Mouse (Mus musculus): ENCODE results near the gene Trem3. TPM values are rescaled to one million over a fixed set of nuclear protein-coding genes. Genes with fewer than 3 reads are reported as not detected.

Trem3 gene
- polyA plus RNA-seq, 1 experiment from 2014 or later, result not detected

DNA sequence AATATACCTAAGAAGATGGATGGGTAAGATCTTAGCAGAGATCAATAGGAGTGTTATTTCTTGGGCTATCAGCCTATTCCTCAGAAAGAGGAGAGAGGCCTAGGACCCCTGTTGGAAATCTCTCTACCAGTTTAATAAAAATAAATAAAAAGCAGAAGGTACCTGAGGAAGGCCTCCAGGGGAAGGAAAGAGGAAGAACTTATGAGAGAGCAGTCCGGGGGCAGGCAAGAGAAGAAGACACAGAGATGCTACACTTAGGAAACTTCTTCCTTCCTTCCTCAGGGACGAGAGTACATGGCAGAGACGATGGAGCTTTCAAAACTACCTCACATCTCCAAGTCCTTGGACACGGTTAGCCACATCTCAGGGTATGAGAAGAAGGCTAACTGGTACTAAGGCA, 26.5 kb downstream of the Trem3 start:
- H3K9me3 ChIP-seq (ENCODE audit: control insufficient read depth), result no peaks in the 10 kb centered on the region
- no peak overlapping the region for H3K4me3 ChIP-seq (ENCODE audit: low read depth, low read length)
- no peak overlapping the region for H3K27ac ChIP-seq (ENCODE audit: low read depth, low read length)
- no peaks in the 10 kb centered on the region for H3K4me1 ChIP-seq (replicated peaks; ENCODE audit: control insufficient read depth, insufficient read depth, low read length)
- ATAC-seq, result no peak
- H3K4me2 ChIP-seq (replicated peaks; ENCODE audit: low read depth), result no peak overlapping the region
- no peaks in the 10 kb centered on the region for H3K27me3 ChIP-seq (replicated peaks; ENCODE audit: control insufficient read depth, insufficient read depth, low read length)
- H3K9ac ChIP-seq (ENCODE audit: low read depth, low read length), result no peak overlapping the region
- TF ChIP-seq CTCF (IDR thresholded peaks at IDR 0.05; ENCODE audit: low read depth), result no peak
- 82% methylated on average over 4 of the region's 4 CpGs for WGBS
- H3K36me3 ChIP-seq (ENCODE audit: control insufficient read depth, insufficient read depth), result no peaks in the 10 kb centered on the region

GRCm38 (mm10) chr17:48274885-48275284, 27.3 kb downstream of the Trem3 start:
- WGBS, result 44% methylated on average over 6 of the region's 6 CpGs
- no peak overlapping the region for H3K27ac ChIP-seq (ENCODE audit: low read depth, low read length)
- no peaks in the 10 kb centered on the region for H3K36me3 ChIP-seq (ENCODE audit: control insufficient read depth, insufficient read depth)
- ATAC-seq, result 0 out of 2 replicates have a peak, but pooled peaks have one; percentile 15
- H3K4me1 ChIP-seq (replicated peaks; ENCODE audit: control insufficient read depth, insufficient read depth, low read length), result no peaks in the 10 kb centered on the region
- H3K4me2 ChIP-seq (replicated peaks; ENCODE audit: low read depth), result no peak overlapping the region
- no peak overlapping the region for H3K9ac ChIP-seq (ENCODE audit: low read depth, low read length)
- no peaks in the 10 kb centered on the region for H3K9me3 ChIP-seq (ENCODE audit: control insufficient read depth)
- H3K27me3 ChIP-seq (replicated peaks; ENCODE audit: control insufficient read depth, insufficient read depth, low read length), result no peaks in the 10 kb centered on the region
- H3K4me3 ChIP-seq (ENCODE audit: low read depth, low read length), result no peak overlapping the region
- peak; percentile 88 for TF ChIP-seq CTCF (IDR thresholded peaks at IDR 0.05; ENCODE audit: low read depth)

DNA sequence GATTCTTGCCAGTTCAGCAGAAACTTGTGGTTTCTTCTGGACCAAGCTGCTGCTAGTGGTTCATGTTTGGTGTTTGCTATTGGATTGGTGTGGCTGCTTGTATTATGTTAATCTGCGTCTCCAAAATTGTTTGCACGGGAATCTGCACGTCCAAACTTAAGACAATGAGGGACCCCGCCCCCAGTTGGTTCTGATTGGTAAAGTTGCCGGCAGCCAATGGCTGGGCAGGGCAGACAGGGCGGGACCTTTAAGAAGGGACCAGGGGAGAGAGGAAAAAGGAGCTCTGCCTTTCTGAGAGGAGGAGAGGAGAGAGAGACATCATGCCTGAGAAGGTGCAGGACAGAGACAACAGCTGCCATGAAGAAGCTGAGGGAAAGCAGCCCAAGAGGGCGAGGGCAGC, 28.2 kb downstream of the Trem3 start:
- H3K4me1 ChIP-seq (replicated peaks; ENCODE audit: control insufficient read depth, insufficient read depth, low read length), result no peaks in the 10 kb centered on the region
- H3K4me3 ChIP-seq (ENCODE audit: low read depth, low read length), result no peak overlapping the region
- ATAC-seq, result no peak
- H3K9ac ChIP-seq (ENCODE audit: low read depth, low read length), result no peak overlapping the region
- no peak overlapping the region for H3K27ac ChIP-seq (ENCODE audit: low read depth, low read length)
- no peak for TF ChIP-seq CTCF (IDR thresholded peaks at IDR 0.05; ENCODE audit: low read depth)
- 55% methylated on average over 7 of the region's 7 CpGs for WGBS
- H3K27me3 ChIP-seq (replicated peaks; ENCODE audit: control insufficient read depth, insufficient read depth, low read length), result no peaks in the 10 kb centered on the region
- H3K36me3 ChIP-seq (ENCODE audit: control insufficient read depth, insufficient read depth), result no peaks in the 10 kb centered on the region
- H3K4me2 ChIP-seq (replicated peaks; ENCODE audit: low read depth), result no peak overlapping the region
- H3K9me3 ChIP-seq (ENCODE audit: control insufficient read depth), result no peaks in the 10 kb centered on the region

DNA sequence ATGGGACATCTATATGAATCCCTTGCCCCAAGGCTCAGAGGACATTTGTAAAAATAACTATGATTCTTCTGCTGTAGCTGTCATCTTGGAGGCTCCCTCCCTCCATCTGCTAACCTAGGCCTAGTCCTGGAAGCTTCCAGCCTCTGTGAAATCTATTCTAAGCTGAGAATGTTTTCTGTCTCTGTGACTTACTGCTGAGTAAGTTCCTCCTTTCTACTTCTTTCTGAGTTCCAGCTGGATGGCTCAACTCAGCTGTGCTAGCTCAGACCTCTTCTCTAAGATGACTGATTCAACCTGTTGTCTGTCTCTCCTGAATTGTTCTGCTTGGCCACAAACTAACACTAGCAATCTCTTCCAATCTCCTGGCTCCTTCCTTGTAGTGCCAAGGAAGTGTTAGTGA, 30.8 kb downstream of the Trem3 start:
- TF ChIP-seq CTCF (IDR thresholded peaks at IDR 0.05; ENCODE audit: low read depth), result no peak
- H3K36me3 ChIP-seq (ENCODE audit: control insufficient read depth, insufficient read depth), result no peaks in the 10 kb centered on the region
- H3K4me2 ChIP-seq (replicated peaks; ENCODE audit: low read depth), result no peak overlapping the region
- H3K9me3 ChIP-seq (ENCODE audit: control insufficient read depth), result no peaks in the 10 kb centered on the region
- no peaks in the 10 kb centered on the region for H3K27me3 ChIP-seq (replicated peaks; ENCODE audit: control insufficient read depth, insufficient read depth, low read length)
- no peak overlapping the region for H3K9ac ChIP-seq (ENCODE audit: low read depth, low read length)
- no peak overlapping the region for H3K27ac ChIP-seq (ENCODE audit: low read depth, low read length)
- H3K4me1 ChIP-seq (replicated peaks; ENCODE audit: control insufficient read depth, insufficient read depth, low read length), result 0 out of 2 replicates have a peak, but pooled peaks cover 3% of the 10 kb centered on the region
- ATAC-seq, result no peak
- no peak overlapping the region for H3K4me3 ChIP-seq (ENCODE audit: low read depth, low read length)

GRCm38 (mm10) chr17:48279002-48279401, 31.4 kb downstream of the Trem3 start:
- no peak for TF ChIP-seq CTCF (IDR thresholded peaks at IDR 0.05; ENCODE audit: low read depth)

DNA sequence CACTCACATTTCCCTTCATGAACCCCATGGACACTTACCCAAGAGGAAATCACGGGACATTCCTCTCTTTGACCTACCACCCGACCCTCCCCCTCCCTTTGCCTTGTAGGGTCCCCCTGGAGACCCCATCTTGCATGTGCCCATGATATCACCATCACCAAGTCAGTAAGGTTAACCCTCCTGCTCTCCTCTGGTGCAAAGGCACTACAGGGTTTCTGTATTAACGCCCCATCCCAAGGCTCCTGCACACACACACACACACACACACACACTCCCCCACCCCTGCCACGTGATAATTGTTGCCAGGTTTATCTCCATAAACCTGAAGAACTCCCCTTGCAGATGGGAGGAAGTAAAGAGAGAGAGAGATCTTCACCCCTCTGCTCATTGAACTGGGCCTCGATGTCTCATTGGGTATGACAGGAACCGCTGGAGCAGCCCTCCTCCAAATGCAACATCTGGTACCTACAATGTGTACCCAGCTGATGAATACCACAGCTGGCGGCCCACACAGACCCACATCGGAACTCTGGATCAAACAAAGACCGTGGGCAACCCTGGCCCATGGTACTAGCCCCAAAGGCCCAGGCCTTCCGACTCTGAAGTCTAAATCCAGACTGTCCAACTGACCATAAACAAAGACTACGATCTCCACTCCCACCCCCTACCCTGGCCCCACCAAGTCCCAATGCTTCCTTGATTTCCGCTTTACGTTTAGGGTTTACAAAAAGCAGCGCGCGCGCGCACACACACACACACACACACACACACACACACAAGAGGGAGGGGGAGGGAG, 33.6 kb downstream of the Trem3 start:
- no peak for TF ChIP-seq CTCF (IDR thresholded peaks at IDR 0.05; ENCODE audit: low read depth)
- Histone ChIP-seq H3K9me3 (ENCODE audit: control insufficient read depth) (no peaks in the 10 kb centered on the region), H3K4me1 (replicated peaks; ENCODE audit: control insufficient read depth, insufficient read depth, low read length) (0 out of 2 replicates have a peak, but pooled peaks cover 3% of the 10 kb centered on the region), H3K36me3 (ENCODE audit: control insufficient read depth, insufficient read depth) (no peaks in the 10 kb centered on the region), H3K9ac (ENCODE audit: low read depth, low read length) (no peak overlapping the region), H3K4me2 (replicated peaks; ENCODE audit: low read depth) (peak overlapping the region; percentile 54), H3K27ac (ENCODE audit: low read depth, low read length) (no peak overlapping the region), H3K4me3 (ENCODE audit: low read depth, low read length) (peak overlapping the region; percentile 11; the same call in 1 of the 2 replicates), H3K27me3 (replicated peaks; ENCODE audit: control insufficient read depth, insufficient read depth, low read length) (no peaks in the 10 kb centered on the region)
- no peak for ATAC-seq
- WGBS, result 24% methylated on average over 18 of the region's 18 CpGs

More at GRCm38 (mm10) chr17:48279002-48279401, 31.4 kb downstream of the Trem3 start:
- H3K36me3 ChIP-seq (ENCODE audit: control insufficient read depth, insufficient read depth), result no peaks in the 10 kb centered on the region
- H3K4me3 ChIP-seq (ENCODE audit: low read depth, low read length), result no peak overlapping the region
- no peak overlapping the region for H3K4me2 ChIP-seq (replicated peaks; ENCODE audit: low read depth)
- no peaks in the 10 kb centered on the region for H3K27me3 ChIP-seq (replicated peaks; ENCODE audit: control insufficient read depth, insufficient read depth, low read length)
- 0 out of 2 replicates have a peak, but pooled peaks cover 3% of the 10 kb centered on the region for H3K4me1 ChIP-seq (replicated peaks; ENCODE audit: control insufficient read depth, insufficient read depth, low read length)
- H3K9ac ChIP-seq (ENCODE audit: low read depth, low read length), result no peak overlapping the region
- no peak overlapping the region for H3K27ac ChIP-seq (ENCODE audit: low read depth, low read length)
- no peak for ATAC-seq
- H3K9me3 ChIP-seq (ENCODE audit: control insufficient read depth), result no peaks in the 10 kb centered on the region
- WGBS, result 85% methylated on average over 4 of the region's 4 CpGs
